Mouse (Mus musculus) erythroblast, adult 5-6 weeks (primary cell): ENCODE data around the gene Lipt2. TPM values are rescaled to one million over a fixed set of nuclear protein-coding genes. Genes with fewer than 3 reads are reported as not detected.

Source experiments
- total RNA-seq, 2 experiments: library from RNA; stranded (forward) in 1 of 2; stranded (reverse) in 1 of 2; fragments of 150-400 nt in 1 of 2; fragments of 200-764, 138-1000 nt in 1 of 2; gene quantifications; 2 replicates each; pipeline versions ENCODE4 v1.2.3 to v1.2.4; 2015 to 2017; ENCODE audit warnings: low replicate concordance in 2 of 2

Lipt2 gene
- total RNA-seq, 2 experiments from 2014 or later: 0.26 TPM; not detected in 1

Other genes with a start within 250 kb of the Lipt2 start
- gene Rnf169, start 178.8 kb upstream of the Lipt2 start, total RNA-seq (2015; ENCODE audit: low replicate concordance): 2.3 and 5.6 TPM in 2 replicates
- 4.0 and 5.3 TPM in 2 replicates for gene Rnf169, start 178.8 kb upstream of the Lipt2 start, total RNA-seq (2017; ENCODE audit: low replicate concordance)
- not detected in 2 replicates for gene Chrdl2, start 153.1 kb upstream of the Lipt2 start, total RNA-seq (2015; ENCODE audit: low replicate concordance)
- not detected in 2 replicates for gene Chrdl2, start 153.1 kb upstream of the Lipt2 start, total RNA-seq (2017; ENCODE audit: low replicate concordance)
- gene Pold3, start 37.7 kb upstream of the Lipt2 start, total RNA-seq (2015; ENCODE audit: low replicate concordance): 13.0 and 18.1 TPM in 2 replicates
- 50.3 and 62.6 TPM in 2 replicates for gene Pold3, start 37.7 kb upstream of the Lipt2 start, total RNA-seq (2017; ENCODE audit: low replicate concordance)
- gene Kcne3, start 17.2 kb downstream of the Lipt2 start, total RNA-seq (2015; ENCODE audit: low replicate concordance): not detected in 2 replicates
- gene Kcne3, start 17.2 kb downstream of the Lipt2 start, total RNA-seq (2017; ENCODE audit: low replicate concordance): 1.8 and 3.7 TPM in 2 replicates
- 11.1 and 13.2 TPM in 2 replicates for gene Pgm2l1, start 68.1 kb downstream of the Lipt2 start, total RNA-seq (2015; ENCODE audit: low replicate concordance)
- gene Pgm2l1, start 68.1 kb downstream of the Lipt2 start, total RNA-seq (2017; ENCODE audit: low replicate concordance): 12.7 and 18.4 TPM in 2 replicates
- not detected in 2 replicates for gene P4ha3, start 126.2 kb downstream of the Lipt2 start, total RNA-seq (2015; ENCODE audit: low replicate concordance)
- not detected in 2 replicates for gene P4ha3, start 126.2 kb downstream of the Lipt2 start, total RNA-seq (2017; ENCODE audit: low replicate concordance)
- gene C2cd3, start 213.0 kb downstream of the Lipt2 start, total RNA-seq (2015; ENCODE audit: low replicate concordance): 11.1 and 28.8 TPM in 2 replicates
- gene C2cd3, start 213.0 kb downstream of the Lipt2 start, total RNA-seq (2017; ENCODE audit: low replicate concordance): 14.8 and 17.4 TPM in 2 replicates
- 11.5 and 16.1 TPM in 2 replicates for gene Ppme1, start 213.0 kb downstream of the Lipt2 start, total RNA-seq (2015; ENCODE audit: low replicate concordance)
- gene Ppme1, start 213.0 kb downstream of the Lipt2 start, total RNA-seq (2017; ENCODE audit: low replicate concordance): 29.1 and 37.9 TPM in 2 replicates